Mouse (Mus musculus) gastrocnemius, adult 2 months (tissue): ENCODE data around the gene Cltc. TPM values are rescaled to one million over a fixed set of nuclear protein-coding genes. Genes with fewer than 3 reads are reported as not detected.

Experiments used
- DNase-seq: peaks from one replicate; pipeline ENCODE4 v3.0.0; 2022
- H3K27ac ChIP-seq: fragments of 200-600 bp; 2 replicates; pipeline ENCODE4 v1.8.1; 2022; ENCODE audit warnings: mild to moderate bottlenecking
- H3K4me3 ChIP-seq: fragments of 200-600 bp; 2 replicates; pipeline ENCODE4 v1.8.1; 2022; ENCODE audit warnings: mild to moderate bottlenecking, moderate library complexity
- CTCF ChIP-seq: fragments of 200-600 bp; IDR thresholded peaks from 2 replicates; pipeline ENCODE4 v1.8.1; 2022; ENCODE audit warnings: antibody characterized with exemption, mild to moderate bottlenecking, moderate library complexity
- intact Hi-C: fragments of 180-260 bp; cut with DNase I; formaldehyde crosslinking; loops from one replicate; pipeline ENCODE4 v1.15.1; 2025
- total RNA-seq, 2 experiments: library from RNA; stranded (reverse); gene quantifications; 2 replicates each; pipeline ENCODE4 v1.2.3; 2021

Cltc gene
- total RNA-seq, 2 experiments from 2014 or later = 134 to 136 TPM

GRCm38 (mm10) chr11:86734993-86735392, 22.4 kb downstream of the Cltc start:
- no peak for DNase-seq
- H3K27ac ChIP-seq = peak overlapping the region; percentile 48
- TF ChIP-seq CTCF = no peak
- intact Hi-C loops = no loop called here
- no peak overlapping the region; the same call in 1 of the 2 replicates for H3K4me3 ChIP-seq

DNA sequence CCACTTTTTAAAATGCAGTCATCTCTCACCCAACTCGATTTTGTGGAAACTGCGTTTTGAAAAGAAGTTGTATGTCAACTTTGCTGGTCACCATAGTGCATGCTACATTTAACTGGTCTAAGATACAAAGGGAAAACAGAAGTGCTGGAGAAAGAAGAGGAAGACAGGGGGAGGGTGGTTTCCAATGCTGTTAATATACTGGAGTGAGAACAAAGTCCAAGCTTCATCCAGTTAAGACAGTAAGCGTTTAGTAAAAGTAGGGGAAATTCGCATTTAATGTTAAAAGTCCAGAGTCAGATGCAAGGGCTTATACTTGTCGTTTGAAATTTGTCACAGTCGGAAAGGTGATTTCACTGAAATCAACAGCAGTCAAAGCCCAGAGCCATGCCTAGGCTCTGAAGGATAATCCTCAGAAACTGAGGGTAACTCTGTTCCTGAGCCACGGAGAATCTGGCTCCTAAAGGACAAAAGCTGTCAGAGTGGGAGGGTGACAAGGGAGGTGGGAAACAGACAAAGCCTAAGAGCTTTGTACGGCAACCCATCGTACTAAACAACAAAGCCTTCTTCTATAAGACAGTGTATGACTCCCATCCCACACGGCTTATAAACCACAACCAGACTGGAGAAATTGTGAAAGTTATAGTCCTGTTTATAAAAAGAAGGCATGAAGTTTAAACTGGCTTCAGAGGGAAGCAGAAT, 23.0 kb downstream of the Cltc start:
- no peak for DNase-seq
- Histone ChIP-seq H3K27ac (peak overlapping the region; percentile 48), H3K4me3 (no peak overlapping the region; the same call in 1 of the 2 replicates)
- intact Hi-C loops = no loop called here
- no peak for TF ChIP-seq CTCF

DNA sequence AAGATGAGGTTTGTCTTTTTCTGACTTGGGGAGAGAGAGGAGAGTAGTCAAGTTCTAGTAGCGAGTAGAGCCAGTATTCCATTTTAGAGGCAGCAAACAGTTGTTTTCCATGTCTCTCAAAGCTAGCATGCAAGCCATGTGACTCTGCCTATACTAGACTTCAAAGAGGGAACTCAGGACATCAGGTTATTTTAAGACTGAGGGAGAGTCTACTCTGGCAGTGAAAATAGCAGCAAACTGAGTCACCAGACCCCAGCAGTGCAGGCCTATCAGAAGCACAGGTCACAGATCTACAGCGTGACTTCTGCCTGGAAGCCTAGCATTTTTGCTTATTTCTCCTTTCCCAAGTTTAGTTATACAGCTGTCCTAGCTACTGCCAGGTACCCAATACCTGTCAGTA, 25.9 kb downstream of the Cltc start:
- intact Hi-C loops = no loop called here
- peak; percentile 22 for DNase-seq
- TF ChIP-seq CTCF = no peak
- Histone ChIP-seq H3K4me3 (peak overlapping the region; percentile 9; the same call in 1 of the 2 replicates), H3K27ac (peak overlapping the region; percentile 94)

DNA sequence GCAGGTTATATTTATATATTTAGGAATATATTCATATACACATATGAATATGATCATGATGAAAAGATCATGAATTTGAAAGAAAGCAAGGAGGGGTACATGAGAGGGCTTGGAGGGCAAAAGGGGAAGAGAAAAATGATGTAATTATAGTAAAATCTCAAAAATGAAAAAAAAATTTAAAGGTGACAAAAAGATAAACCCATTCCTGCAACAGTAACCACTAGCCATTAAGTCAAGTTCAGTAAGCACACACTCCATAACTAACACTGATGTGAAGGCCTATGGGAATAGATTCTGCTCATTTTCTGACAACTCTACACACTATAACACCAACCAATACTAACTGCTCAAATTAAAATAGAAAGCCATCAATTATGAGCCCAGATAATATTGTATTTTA, 31.8 kb downstream of the Cltc start:
- intact Hi-C loops = no loop called here
- TF ChIP-seq CTCF = no peak

DNA sequence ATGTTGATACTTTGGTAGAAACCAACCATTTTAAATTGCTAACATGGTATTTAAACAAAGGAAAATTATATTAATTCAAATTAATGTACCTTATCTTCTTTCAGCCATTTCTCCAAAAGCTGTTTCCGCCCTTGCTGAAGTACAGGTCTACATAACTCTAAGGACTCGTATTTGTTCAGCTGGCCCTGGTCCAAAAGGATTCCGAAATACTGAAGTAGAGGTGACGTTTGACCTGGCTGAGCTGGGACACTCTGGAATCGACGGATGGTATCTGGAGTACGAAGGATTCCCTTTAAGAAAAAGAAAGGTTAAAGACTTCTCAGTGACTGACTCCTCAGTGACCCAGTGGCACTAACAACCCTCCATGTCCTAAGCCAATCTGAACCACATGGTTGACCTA, 32.4 kb downstream of the Cltc start:
- no peak overlapping the region for H3K4me3 ChIP-seq
- intact Hi-C loops = no loop called here
- no peak for DNase-seq
- no peak overlapping the region; the same call in 1 of the 2 replicates for H3K27ac ChIP-seq
- TF ChIP-seq CTCF = no peak

More for the DNA sequence above, 31.8 kb downstream of the Cltc start:
- Histone ChIP-seq H3K4me3 (no peak overlapping the region), H3K27ac (no peak overlapping the region; the same call in 1 of the 2 replicates)
- DNase-seq = no peak

- Histone ChIP-seq H3K27ac (no peak overlapping the region), H3K4me3 (no peak overlapping the region)
- no peak for DNase-seq
- TF ChIP-seq CTCF = no peak
- intact Hi-C loops = no loop called here
These were observed 33.4 kb downstream of the Cltc start for GRCm38 (mm10) chr11:86724004-86724403.

DNA sequence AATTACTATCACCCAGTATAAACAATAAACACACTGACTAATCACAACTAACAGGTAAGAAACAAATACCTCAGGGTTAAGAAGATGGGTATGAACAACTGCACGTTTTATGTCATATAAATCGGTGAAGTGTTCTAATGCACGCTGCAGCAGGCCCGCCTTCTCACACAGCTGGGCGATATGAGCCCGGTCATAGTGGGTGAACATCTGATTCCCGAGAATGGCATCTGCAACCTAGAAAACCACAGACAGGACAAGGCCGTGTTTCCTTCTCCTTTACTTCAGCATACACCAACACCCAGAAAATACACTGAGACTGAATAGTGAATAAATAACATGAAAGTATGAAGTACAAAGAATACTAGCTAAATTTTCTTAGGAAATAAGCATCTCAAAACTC, 38.0 kb downstream of the Cltc start:
- no peak for TF ChIP-seq CTCF
- intact Hi-C loops = no loop called here
- no peak overlapping the region for H3K4me3 ChIP-seq
- H3K27ac ChIP-seq = peak overlapping the region; percentile 4; the same call in 1 of the 2 replicates
- DNase-seq = peak; percentile 20

GRCm38 (mm10) chr11:86718369-86718768, 39.0 kb downstream of the Cltc start:
- H3K27ac ChIP-seq = peak overlapping the region; percentile 54
- no peak overlapping the region for H3K4me3 ChIP-seq
- intact Hi-C loops = no loop called here
- no peak for TF ChIP-seq CTCF
- DNase-seq = no peak

GRCm38 (mm10) chr11:86717306-86718065, 39.9 kb downstream of the Cltc start:
- intact Hi-C loops = no loop called here
- H3K4me3 ChIP-seq = no peak overlapping the region
- no peak for TF ChIP-seq CTCF
- H3K27ac ChIP-seq = peak overlapping the region; percentile 54
- no peak for DNase-seq

- intact Hi-C loops = no loop called here
- Histone ChIP-seq H3K4me3 (peak overlapping the region; percentile 36; the same call in 1 of the 2 replicates), H3K27ac (peak overlapping the region; percentile 95)
- TF ChIP-seq CTCF = no peak
- peak; percentile 65 for DNase-seq
These were observed 42.8 kb downstream of the Cltc start for GRCm38 (mm10) chr11:86714606-86715005.

GRCm38 (mm10) chr11:86701151-86701550, 56.2 kb downstream of the Cltc start:
- no peak overlapping the region for H3K27ac ChIP-seq
- intact Hi-C loops = no loop called here
- no peak for TF ChIP-seq CTCF
- H3K4me3 ChIP-seq = no peak overlapping the region
- DNase-seq = no peak

GRCm38 (mm10) chr11:86695461-86695860, 61.9 kb downstream of the Cltc start:
- intact Hi-C loops = no loop called here
- no peak for DNase-seq
- no peak for TF ChIP-seq CTCF
- Histone ChIP-seq H3K27ac (no peak overlapping the region), H3K4me3 (no peak overlapping the region)

- Histone ChIP-seq H3K27ac (no peak overlapping the region), H3K4me3 (no peak overlapping the region)
- TF ChIP-seq CTCF = no peak
- no peak for DNase-seq
- intact Hi-C loops = no loop called here
These were observed 64.8 kb downstream of the Cltc start for GRCm38 (mm10) chr11:86692546-86692945.
